Mouse (Mus musculus) cerebellum, adult (tissue): ENCODE data around the gene Pde4d.

Source experiments
- ATAC-seq: cut with Nextera tagmentation; 2 replicates; pipeline ENCODE4 v1.9.2; 2017; ENCODE audit warnings: mild to moderate bottlenecking, moderate library complexity, mixed read lengths; ENCODE audit not compliant: insufficient number of reproducible peaks, low FRiP score, low TSS enrichment

The Pde4d gene

GRCm38 (mm10) chr13:109756854-109757253 lies 1307.1 kb downstream of the Pde4d start:
- ATAC-seq = no peak

- peak; percentile 68; the same call in 1 of the 2 replicates for ATAC-seq
Observed at GRCm38 (mm10) chr13:109759201-109759600, 1309.5 kb downstream of the Pde4d start.

DNA sequence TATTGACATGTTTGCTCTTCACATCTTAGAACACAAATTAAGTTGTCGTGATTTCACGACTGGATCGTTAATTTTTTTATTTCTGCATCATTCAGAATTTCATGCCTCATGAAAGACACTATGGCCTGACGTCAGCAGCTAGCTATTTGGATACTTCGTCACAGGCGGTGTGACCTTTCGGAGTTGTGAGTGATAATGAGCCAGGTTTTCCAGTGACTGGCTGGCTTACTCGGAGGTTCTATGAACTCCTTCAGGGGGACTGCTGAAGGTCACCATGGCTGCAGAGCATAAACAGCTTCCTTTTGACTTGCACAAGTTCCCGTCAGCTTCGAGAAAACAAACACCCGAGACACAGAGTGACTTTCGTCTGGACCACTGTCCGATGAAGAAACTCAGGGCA lies 1311.3 kb downstream of the Pde4d start:
- no peak for ATAC-seq

GRCm38 (mm10) chr13:109774791-109775190 lies 1325.0 kb downstream of the Pde4d start:
- ATAC-seq = no peak

- no peak for ATAC-seq
Observed at GRCm38 (mm10) chr13:109775197-109775596, 1325.4 kb downstream of the Pde4d start.

- peak; percentile 83 for ATAC-seq
Observed at GRCm38 (mm10) chr13:109776116-109776515, 1326.4 kb downstream of the Pde4d start.

DNA sequence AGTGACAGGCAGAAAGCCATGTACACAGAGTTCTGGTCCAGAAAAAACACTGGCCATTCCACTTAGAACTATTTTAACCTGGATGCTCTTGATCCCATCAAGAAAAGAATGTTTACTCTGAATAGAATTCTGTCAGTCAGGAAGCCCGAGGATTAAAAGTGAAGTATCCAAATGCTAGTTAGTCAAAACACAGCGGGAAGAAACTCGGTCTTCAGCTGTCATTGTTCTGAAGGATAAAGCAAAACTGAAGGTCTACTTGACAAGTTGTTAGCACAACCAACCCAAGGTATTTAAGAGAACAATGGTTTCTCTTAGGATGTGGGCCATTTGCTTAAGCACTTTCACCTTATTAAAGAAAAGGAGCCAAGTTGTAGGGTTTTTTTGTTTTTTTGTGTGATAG lies 1327.2 kb downstream of the Pde4d start:
- ATAC-seq = no peak

- ATAC-seq = no peak
Observed at GRCm38 (mm10) chr13:109777441-109777840, 1327.7 kb downstream of the Pde4d start.

- ATAC-seq = no peak
Observed at GRCm38 (mm10) chr13:109778297-109778835, 1328.6 kb downstream of the Pde4d start.

- no peak for ATAC-seq
Observed at GRCm38 (mm10) chr13:109781466-109781865, 1331.7 kb downstream of the Pde4d start.

- ATAC-seq = no peak
Observed at GRCm38 (mm10) chr13:109788604-109789003, 1338.9 kb downstream of the Pde4d start.

- no peak for ATAC-seq
Observed at GRCm38 (mm10) chr13:109789151-109789550, 1339.4 kb downstream of the Pde4d start.

GRCm38 (mm10) chr13:109790045-109790715 lies 1340.4 kb downstream of the Pde4d start:
- ATAC-seq = no peak

DNA sequence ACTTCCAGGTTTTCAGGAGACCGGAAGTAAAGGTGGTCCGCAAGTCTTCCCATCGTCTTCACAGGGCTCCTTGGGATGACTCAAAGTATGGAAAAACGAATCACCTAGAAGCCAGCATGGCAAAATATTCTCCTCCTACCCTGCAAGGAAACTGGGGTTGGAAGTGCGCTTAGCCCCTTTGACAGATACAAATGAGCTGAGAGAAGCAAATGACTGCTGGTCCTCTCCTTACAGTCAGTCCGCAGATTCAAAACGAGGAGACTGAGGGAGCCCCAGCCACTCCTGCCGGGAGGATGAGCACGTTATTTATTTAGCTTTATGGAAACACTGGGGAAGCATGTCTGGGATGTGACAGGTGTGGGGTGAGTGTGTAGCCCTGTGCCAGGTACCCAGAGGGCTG lies 1344.2 kb downstream of the Pde4d start:
- no peak for ATAC-seq

DNA sequence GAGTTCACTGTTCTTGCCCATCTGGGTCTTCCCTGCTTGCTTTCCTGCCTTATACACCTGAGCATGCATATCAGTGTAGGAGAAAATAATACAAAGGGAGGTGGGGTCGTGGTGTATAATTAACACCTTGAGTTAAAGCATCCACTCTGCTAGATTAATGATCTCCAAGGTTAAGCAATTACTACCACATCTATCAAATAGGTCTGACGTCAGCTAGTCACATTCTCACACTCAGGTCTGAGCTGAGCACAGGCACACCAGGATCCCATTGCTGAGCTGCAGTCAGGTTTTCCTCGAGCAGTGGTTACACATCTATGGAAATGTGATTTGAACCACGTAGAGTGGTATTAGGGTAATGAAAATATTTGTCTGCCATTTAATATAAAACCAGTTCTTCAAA lies 1348.9 kb downstream of the Pde4d start:
- ATAC-seq = no peak

GRCm38 (mm10) chr13:109802201-109802600 lies 1352.5 kb downstream of the Pde4d start:
- no peak for ATAC-seq

GRCm38 (mm10) chr13:109806193-109806966 lies 1356.6 kb downstream of the Pde4d start:
- ATAC-seq = no peak

DNA sequence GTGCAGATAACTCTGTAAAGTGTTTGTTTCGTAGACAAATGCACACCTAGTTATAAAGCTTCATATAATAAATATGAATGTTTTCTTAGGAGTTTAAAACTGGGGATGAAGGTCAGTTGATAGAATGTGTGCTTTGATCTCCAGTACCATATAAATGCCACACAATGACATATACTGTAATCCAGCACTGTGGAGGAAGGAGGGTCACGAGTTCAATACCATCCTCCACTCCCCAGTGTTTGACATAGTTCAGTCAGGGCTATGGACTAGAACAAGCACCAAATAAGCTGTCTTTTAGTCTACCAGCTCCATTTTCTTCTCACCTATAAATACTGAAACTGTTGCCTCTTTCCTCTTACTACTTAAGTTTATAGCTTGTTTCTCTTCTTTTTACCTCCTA lies 1357.3 kb downstream of the Pde4d start:
- no peak for ATAC-seq

- no peak for ATAC-seq
Observed at GRCm38 (mm10) chr13:109807446-109807845, 1357.7 kb downstream of the Pde4d start.

DNA sequence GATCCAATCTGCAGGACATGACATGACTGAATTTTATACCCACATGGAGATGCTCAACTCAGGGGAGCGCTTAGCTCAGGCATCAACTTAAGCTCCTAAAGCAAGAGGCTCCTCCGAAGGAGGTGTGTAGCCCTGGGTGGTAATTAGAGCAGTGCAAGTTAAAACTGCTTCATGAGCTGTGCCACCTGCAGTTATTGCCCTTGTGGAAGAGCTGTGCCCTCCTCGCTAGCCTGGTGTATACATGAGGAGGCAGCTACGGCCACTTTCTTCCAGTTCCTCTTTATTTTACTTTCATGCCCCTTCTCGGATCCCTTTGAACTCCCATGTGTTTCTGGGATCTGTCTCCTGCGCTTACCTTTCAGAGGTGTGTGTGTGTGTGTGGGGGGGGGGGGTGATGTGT lies 1358.3 kb downstream of the Pde4d start:
- ATAC-seq = 0 out of 2 replicates have a peak, but pooled peaks have one; percentile 26

DNA sequence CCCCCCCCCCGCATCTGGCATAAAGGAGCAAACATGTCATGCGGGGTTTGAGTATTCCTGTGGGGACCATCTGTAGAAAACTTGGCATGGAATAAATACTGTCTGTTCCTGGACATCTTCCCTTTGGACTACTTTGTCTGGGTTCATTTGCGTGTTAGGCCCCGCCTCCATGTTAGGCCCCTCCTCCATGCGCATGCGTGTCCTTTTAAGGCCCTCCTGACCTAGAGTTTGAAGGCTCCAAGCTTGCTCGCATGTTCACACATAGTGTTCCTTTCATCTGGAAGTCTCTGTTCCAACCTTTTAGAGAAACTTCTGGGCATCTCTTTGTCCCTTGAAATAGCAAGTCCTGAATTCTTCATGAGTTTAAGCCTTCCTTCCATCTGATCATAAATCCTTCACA lies 1359.2 kb downstream of the Pde4d start:
- ATAC-seq = no peak

DNA sequence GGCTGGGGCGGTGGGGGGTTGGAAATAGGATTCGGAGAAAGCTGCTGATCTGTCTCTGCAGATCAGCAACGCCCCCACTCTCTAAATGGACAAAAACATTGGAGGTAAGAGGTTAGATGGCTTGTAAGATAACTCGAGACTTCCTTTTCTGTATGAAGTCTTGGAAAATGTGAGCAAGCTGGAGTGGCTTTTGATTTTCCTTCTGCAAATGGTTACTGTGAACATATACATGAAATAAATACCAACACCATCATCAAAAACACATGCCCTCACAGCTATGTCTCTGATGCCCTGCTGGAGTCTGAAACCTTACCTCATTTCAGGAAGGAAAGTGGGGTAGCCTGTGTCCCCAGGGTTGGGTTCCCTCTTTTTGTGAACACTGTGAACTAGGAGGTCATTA lies 1359.9 kb downstream of the Pde4d start:
- no peak for ATAC-seq
